Mouse (Mus musculus) adrenal gland, postnatal 25 days (tissue): Measurements from ENCODE around the gene Sult4a1. TPM values are rescaled to one million over a fixed set of nuclear protein-coding genes. Genes with fewer than 3 reads are reported as not detected.
A peak's percentile ranks its signal among the peaks of the same experiment; 100 is the strongest.

Experiments used
- DNase-seq: peaks from one replicate; pipeline ENCODE4 v3.0.0; 2021; ENCODE audit warnings: mixed read lengths
- total RNA-seq: library from RNA; stranded (reverse); gene quantifications from 2 replicates; pipeline ENCODE4 v1.2.3, GENCODE M21; 2021

The Sult4a1 gene
- total RNA-seq, 1 experiment from 2014 or later: 4.1 TPM

GRCm38 (mm10) chr15:84037067-84037466, 68.5 kb downstream of the Sult4a1 start:
- peak; percentile 17 for DNase-seq

Other genes with a start within 250 kb of the Sult4a1 start
- gene Efcab6, start 40.4 kb downstream of the Sult4a1 start, total RNA-seq: 0.21 TPM in 1 of 2 replicates, not detected in the other
- not detected in 2 replicates for gene Pnpla5, start 17.4 kb upstream of the Sult4a1 start, total RNA-seq
- 33.6 and 34.6 TPM in 2 replicates for gene Pnpla3, start 62.1 kb upstream of the Sult4a1 start, total RNA-seq
- 136 and 143 TPM in 2 replicates for gene Samm50, start 86.5 kb upstream of the Sult4a1 start, total RNA-seq
- gene Parvb, start 126.3 kb upstream of the Sult4a1 start, total RNA-seq: 18.0 and 18.8 TPM in 2 replicates
- 1.9 and 3.6 TPM in 2 replicates for gene Parvg, start 218.3 kb upstream of the Sult4a1 start, total RNA-seq